Mouse (Mus musculus) hindbrain, embryonic 13.5 days (tissue): Measurements from ENCODE around the gene Thrb. TPM values are rescaled to one million over a fixed set of nuclear protein-coding genes. Genes with fewer than 3 reads are reported as not detected.

ENCODE experiments used
- ATAC-seq: fragments of 200-750 bp; cut with Nextera tagmentation; 2 replicates; pipeline ENCODE4 v1.8.0; 2017; ENCODE audit warnings: moderate TSS enrichment; ENCODE audit not compliant: low FRiP score
- H3K27ac ChIP-seq: fragments of 300-500 bp; sonication (generic); 2 replicates; pipeline ENCODE4 v1.5.1; 2015; ENCODE audit warnings: inconsistent platforms, mild to moderate bottlenecking, moderate library complexity
- H3K27me3 ChIP-seq: fragments of 300-500 bp; sonication (generic); 2 replicates; pipeline ENCODE4 v1.6.1; 2015; ENCODE audit warnings: mild to moderate bottlenecking, inconsistent platforms
- H3K36me3 ChIP-seq: fragments of 300-500 bp; sonication (generic); 2 replicates; pipeline ENCODE4 v1.6.1; 2015; ENCODE audit warnings: mild to moderate bottlenecking, inconsistent platforms
- H3K4me1 ChIP-seq: fragments of 300-500 bp; sonication (generic); replicated peaks from 2 replicates; pipeline ENCODE4 v1.6.1; 2015; ENCODE audit warnings: inconsistent platforms
- H3K4me2 ChIP-seq: fragments of 300-500 bp; sonication (generic); 2 replicates; pipeline ENCODE4 v1.6.1; 2015; ENCODE audit warnings: inconsistent platforms, mild to moderate bottlenecking, moderate library complexity
- H3K4me3 ChIP-seq: fragments of 300-500 bp; sonication (generic); 2 replicates; pipeline ENCODE4 v1.5.1; 2015; ENCODE audit warnings: mild to moderate bottlenecking, inconsistent platforms
- H3K9ac ChIP-seq: fragments of 300-500 bp; sonication (generic); 2 replicates; pipeline ENCODE4 v1.6.1; 2015; ENCODE audit warnings: mild to moderate bottlenecking, inconsistent platforms
- H3K9me3 ChIP-seq: fragments of 300-500 bp; sonication (generic); 2 replicates; pipeline ENCODE4 v1.6.1; 2016; ENCODE audit warnings: inconsistent platforms
- WGBS: fragments of 180-500 bp; shearing (Covaris S2); methylation state at CpG from one replicate; pipeline ENCODE4 v1.1.7; 2015; 5-methylcytosine and 5-hydroxymethylcytosine counted together
- polyA plus RNA-seq: library from polyadenylated mRNA; unstranded; fragments of >200 nt; fragmentation: Nextera tagmentation; extraction: Ambion mirVana; gene quantifications from 2 replicates; pipeline ENCODE4 v1.2.1, GENCODE M21; 2015

Gene Thrb
- polyA plus RNA-seq, 1 experiment from 2014 or later: 0.92 TPM

DNA sequence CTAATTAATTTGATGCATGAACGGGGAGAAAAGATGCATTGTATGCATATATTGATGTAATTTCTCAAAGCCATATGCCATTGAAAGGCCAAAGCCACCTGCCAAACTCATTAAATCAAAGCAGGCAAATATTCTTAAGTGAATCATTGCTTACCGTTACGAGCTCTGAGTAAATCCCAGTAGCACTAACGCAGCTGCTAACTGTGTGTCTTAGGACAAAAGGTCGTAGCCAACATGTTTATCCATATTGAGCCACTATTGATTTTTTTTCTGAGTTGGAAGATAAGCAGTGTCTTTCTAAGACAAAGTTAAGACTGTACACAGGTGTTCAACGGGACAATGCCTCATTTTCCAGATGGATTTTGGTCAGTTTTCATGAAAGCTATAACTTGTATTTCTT is 323.8 kb downstream of the Thrb start:
- no peaks in the 10 kb centered on the region for H3K36me3 ChIP-seq
- H3K27ac ChIP-seq: no peak overlapping the region
- H3K9ac ChIP-seq: no peak overlapping the region
- WGBS: 66% methylated on average over 6 of the region's 6 CpGs
- no peak overlapping the region for H3K4me2 ChIP-seq
- no peak overlapping the region for H3K4me3 ChIP-seq
- no peaks in the 10 kb centered on the region for H3K4me1 ChIP-seq
- no peaks in the 10 kb centered on the region for H3K27me3 ChIP-seq
- no peaks in the 10 kb centered on the region for H3K9me3 ChIP-seq
- ATAC-seq: no peak

DNA sequence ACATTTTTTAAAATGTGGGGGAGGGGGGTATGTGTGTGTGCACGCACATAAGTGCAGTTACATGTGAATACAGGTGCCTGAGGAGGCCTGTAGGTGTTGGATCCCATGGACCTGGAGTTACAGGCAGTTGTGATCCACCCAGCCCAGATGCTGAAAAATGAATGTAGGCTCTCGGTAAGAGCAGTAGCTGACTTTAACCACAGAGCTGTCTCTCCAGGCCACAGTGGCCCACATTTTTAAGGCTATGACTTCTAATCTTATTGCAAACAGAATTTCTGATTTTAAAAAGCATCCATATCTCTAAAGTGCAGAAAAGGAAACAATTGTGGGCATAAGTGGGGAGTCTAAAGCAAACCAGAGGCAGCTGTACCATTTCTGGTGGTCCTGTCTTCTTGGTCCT is 328.5 kb downstream of the Thrb start:
- WGBS: 87% methylated on average over 2 of the region's 2 CpGs
- Histone ChIP-seq H3K27ac (no peak overlapping the region), H3K27me3 (no peaks in the 10 kb centered on the region), H3K4me3 (no peak overlapping the region), H3K4me1 (no peaks in the 10 kb centered on the region), H3K36me3 (no peaks in the 10 kb centered on the region), H3K4me2 (no peak overlapping the region), H3K9me3 (no peaks in the 10 kb centered on the region), H3K9ac (no peak overlapping the region)
- no peak for ATAC-seq

DNA sequence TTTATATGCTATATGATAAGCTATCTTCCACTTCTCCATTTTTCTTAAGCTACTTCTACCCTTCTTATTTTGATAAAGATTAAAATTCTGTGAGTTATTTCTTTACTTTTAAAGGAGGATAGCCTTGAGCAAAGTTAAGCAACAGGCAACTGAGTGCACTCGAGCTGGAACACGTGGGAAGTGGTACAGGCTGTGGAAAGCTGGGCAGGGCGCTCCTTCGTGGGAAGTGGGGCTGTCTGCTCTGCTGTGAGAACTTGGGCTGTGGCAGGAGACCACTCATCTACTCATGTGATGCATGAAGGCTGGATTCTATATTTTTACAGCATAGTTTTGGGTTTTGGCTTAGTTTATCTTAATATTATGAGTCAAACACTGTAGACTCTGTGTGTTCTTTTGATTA is 329.1 kb downstream of the Thrb start:
- H3K27ac ChIP-seq: no peak overlapping the region
- no peaks in the 10 kb centered on the region for H3K4me1 ChIP-seq
- H3K9me3 ChIP-seq: no peaks in the 10 kb centered on the region
- no peak overlapping the region for H3K9ac ChIP-seq
- H3K4me2 ChIP-seq: no peak overlapping the region
- no peaks in the 10 kb centered on the region for H3K27me3 ChIP-seq
- ATAC-seq: no peak
- H3K36me3 ChIP-seq: no peaks in the 10 kb centered on the region
- 82% methylated on average over 4 of the region's 4 CpGs for WGBS
- no peak overlapping the region for H3K4me3 ChIP-seq

DNA sequence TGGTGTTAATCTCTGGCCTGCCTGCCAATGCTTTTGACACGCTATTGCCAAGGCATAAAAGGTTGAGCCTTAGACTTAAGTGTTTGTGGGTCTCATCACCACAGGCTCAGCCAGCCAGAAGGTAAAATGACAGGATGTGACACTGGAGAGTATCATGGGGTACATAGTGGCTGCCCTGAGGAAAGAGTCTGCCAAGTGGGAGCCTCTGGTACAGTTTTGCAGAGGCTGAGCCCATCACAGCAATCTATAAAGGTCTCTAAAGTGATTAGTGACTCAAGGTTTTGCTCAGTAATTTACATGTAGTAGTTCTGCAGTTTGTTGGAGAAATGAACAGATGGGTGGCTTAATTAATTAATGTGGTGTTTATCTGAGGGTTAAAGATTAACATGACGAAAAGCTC is 330.1 kb downstream of the Thrb start:
- Histone ChIP-seq H3K4me1 (no peaks in the 10 kb centered on the region), H3K9me3 (no peaks in the 10 kb centered on the region), H3K27ac (no peak overlapping the region), H3K9ac (no peak overlapping the region), H3K36me3 (no peaks in the 10 kb centered on the region), H3K4me3 (no peak overlapping the region), H3K4me2 (no peak overlapping the region), H3K27me3 (no peaks in the 10 kb centered on the region)
- WGBS: 79% methylated on average over 2 of the region's 2 CpGs
- ATAC-seq: no peak

DNA sequence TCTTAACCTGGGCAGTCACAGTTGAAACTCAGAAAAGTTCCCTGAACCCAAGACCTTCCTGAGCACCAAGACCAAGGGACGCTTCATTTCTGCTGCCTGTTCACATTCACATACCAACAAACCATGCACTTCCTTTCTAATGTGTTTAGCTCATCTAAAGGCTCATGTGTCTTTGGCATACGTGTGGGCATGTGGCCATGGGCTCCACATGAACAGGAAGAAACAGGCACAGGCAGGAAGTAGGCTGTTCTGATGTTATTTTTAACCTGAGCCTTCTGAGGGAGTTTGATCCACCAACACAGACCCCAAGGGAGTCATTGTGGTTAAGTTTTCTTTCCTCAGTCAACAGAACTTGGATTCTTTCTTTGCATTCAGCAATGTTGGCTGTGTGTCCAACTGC is 341.8 kb downstream of the Thrb start:
- no peak overlapping the region for H3K4me2 ChIP-seq
- ATAC-seq: no peak
- no peaks in the 10 kb centered on the region for H3K36me3 ChIP-seq
- H3K9me3 ChIP-seq: no peaks in the 10 kb centered on the region
- H3K9ac ChIP-seq: no peak overlapping the region
- no peak overlapping the region for H3K27ac ChIP-seq
- H3K27me3 ChIP-seq: no peaks in the 10 kb centered on the region
- 76% methylated on average over 2 of the region's 2 CpGs for WGBS
- H3K4me1 ChIP-seq: no peaks in the 10 kb centered on the region
- H3K4me3 ChIP-seq: no peak overlapping the region

DNA sequence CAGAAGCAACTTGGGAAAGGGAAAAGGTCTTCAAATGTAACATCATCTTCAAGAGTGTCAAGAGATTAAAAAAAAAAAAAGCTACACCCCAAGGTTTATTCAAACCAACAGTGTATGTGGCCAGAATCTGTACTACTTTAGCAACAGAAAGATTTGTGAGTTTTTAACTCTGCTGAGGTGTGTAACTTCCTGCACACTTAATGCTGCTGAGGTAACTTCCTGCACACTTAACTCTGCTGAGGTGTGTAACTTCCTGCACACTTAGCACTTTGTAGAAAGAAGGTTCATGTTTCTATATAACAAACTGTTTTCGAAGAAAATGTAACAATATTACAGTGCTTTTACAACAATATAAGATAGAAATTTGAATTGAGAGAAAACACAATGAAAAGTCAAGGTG is 343.6 kb downstream of the Thrb start:
- no peaks in the 10 kb centered on the region for H3K27me3 ChIP-seq
- WGBS: 88% methylated on average over 1 of the region's 1 CpGs
- no peak overlapping the region for H3K4me3 ChIP-seq
- H3K9ac ChIP-seq: no peak overlapping the region
- no peak overlapping the region for H3K27ac ChIP-seq
- no peaks in the 10 kb centered on the region for H3K4me1 ChIP-seq
- no peak for ATAC-seq
- no peaks in the 10 kb centered on the region for H3K9me3 ChIP-seq
- no peaks in the 10 kb centered on the region for H3K36me3 ChIP-seq
- H3K4me2 ChIP-seq: no peak overlapping the region

DNA sequence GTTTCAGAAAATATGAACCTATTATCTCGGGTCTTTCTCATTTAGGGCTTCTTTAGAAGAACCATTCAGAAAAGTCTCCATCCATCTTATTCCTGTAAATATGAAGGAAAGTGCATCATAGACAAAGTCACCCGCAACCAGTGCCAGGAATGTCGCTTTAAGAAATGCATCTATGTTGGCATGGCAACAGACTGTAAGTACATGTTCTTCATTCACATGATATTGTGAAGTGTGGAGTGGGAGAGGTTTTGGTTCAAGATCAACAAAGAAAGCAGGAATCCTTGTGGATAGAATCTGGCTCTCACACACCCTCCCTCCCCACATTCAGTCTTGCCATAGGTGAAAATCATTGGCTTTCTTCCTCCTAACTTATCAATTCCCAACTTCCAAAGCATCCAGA is 348.5 kb downstream of the Thrb start:
- Histone ChIP-seq H3K4me1 (no peaks in the 10 kb centered on the region), H3K9ac (no peak overlapping the region), H3K4me2 (no peak overlapping the region), H3K4me3 (no peak overlapping the region), H3K36me3 (no peaks in the 10 kb centered on the region), H3K9me3 (no peaks in the 10 kb centered on the region), H3K27ac (no peak overlapping the region), H3K27me3 (no peaks in the 10 kb centered on the region)
- WGBS: 88% methylated on average over 3 of the region's 3 CpGs
- no peak for ATAC-seq

DNA sequence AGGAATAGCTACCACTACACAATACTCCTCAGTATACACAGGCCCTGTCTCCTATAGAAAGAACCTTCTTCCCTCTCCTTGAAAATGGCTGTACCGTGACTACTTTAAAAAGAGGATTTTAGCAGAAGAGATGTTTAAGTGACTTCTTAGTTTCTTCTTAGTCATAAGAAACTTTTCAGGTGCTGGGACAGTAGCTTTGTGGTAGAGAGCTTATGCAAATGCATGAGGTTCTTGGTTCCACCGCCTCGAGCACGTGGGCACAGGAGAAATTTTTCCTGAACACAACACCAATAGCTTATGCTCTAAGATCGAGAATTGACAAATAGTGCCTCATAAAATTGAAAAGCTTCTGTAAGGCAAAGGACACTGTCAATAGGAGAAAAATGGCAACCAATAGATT is 356.5 kb downstream of the Thrb start:
- H3K27ac ChIP-seq: no peak overlapping the region
- WGBS: 88% methylated on average over 5 of the region's 5 CpGs
- no peaks in the 10 kb centered on the region for H3K27me3 ChIP-seq
- ATAC-seq: no peak
- H3K36me3 ChIP-seq: no peaks in the 10 kb centered on the region
- no peak overlapping the region for H3K4me2 ChIP-seq
- no peaks in the 10 kb centered on the region for H3K9me3 ChIP-seq
- no peak overlapping the region for H3K9ac ChIP-seq
- no peak overlapping the region for H3K4me3 ChIP-seq
- H3K4me1 ChIP-seq: no peaks in the 10 kb centered on the region

DNA sequence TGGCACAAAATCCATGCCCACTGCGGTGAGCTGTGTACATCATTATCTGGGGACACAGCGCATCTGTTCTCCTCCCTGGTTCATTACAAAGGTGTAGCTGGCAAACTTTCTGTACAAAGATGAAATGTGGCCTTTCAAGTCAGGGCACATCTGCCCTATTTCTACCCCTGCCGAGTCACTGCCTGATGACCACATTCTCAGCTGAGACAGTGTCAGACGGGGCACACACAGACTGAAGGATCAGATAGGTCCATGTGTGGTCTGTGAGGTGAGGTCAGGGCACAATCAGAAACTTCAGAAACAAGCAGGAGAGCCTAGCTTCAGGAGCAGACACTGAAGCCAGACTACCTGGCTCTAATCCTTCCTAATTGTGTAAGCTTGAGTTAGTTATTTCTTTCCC is 360.1 kb downstream of the Thrb start:
- Histone ChIP-seq H3K27me3 (no peaks in the 10 kb centered on the region), H3K9me3 (no peaks in the 10 kb centered on the region), H3K9ac (no peak overlapping the region), H3K4me2 (no peak overlapping the region), H3K36me3 (no peaks in the 10 kb centered on the region), H3K4me1 (no peaks in the 10 kb centered on the region), H3K27ac (no peak overlapping the region), H3K4me3 (no peak overlapping the region)
- no peak for ATAC-seq
- 79% methylated on average over 4 of the region's 4 CpGs for WGBS

DNA sequence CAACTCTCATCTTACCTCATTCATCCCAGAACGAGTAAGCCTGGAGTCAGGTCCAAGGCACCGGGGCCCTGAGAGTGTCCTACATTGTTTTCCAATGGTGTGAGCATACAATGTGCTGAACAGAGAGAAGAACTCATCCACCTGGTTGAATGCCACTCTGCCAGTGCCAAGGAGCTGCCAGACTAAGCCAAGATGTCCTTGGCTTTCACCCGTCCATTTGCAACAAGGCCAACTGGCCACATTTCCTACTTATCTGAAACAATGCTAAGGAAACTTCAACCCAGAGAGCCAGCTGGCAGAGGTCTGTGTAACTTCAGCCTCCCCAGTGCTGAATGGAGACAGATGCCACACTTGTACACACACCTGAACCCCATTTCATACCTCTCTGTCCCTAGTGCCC is 360.6 kb downstream of the Thrb start:
- Histone ChIP-seq H3K27me3 (no peaks in the 10 kb centered on the region), H3K27ac (no peak overlapping the region), H3K9me3 (no peaks in the 10 kb centered on the region), H3K4me3 (no peak overlapping the region), H3K9ac (no peak overlapping the region), H3K4me1 (no peaks in the 10 kb centered on the region), H3K36me3 (no peaks in the 10 kb centered on the region), H3K4me2 (no peak overlapping the region)
- 94% methylated on average over 3 of the region's 3 CpGs for WGBS
- no peak for ATAC-seq

DNA sequence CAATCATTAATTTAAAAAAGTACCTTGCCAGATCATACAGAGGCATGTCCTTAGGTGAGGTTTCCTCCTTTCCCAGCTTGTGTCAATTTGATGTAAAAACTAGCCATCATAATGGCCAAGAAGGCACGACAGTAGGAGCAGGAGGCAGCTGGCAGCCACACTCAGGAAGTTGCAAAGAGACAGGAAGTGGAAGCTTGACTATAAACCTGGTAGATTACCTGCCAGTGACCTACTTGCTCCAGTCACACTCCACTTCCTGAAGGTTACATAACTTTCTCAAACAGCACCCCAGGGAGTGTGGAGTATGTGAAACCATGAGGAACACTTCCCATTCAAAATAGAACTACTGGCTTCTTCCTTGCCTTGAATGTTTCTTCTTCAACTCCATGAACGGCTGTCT is 361.7 kb downstream of the Thrb start:
- H3K36me3 ChIP-seq: no peaks in the 10 kb centered on the region
- WGBS: 81% methylated on average over 2 of the region's 2 CpGs
- no peaks in the 10 kb centered on the region for H3K9me3 ChIP-seq
- ATAC-seq: no peak
- H3K27ac ChIP-seq: no peak overlapping the region
- no peaks in the 10 kb centered on the region for H3K27me3 ChIP-seq
- no peak overlapping the region for H3K4me2 ChIP-seq
- H3K9ac ChIP-seq: no peak overlapping the region
- no peak overlapping the region for H3K4me3 ChIP-seq
- H3K4me1 ChIP-seq: no peaks in the 10 kb centered on the region

DNA sequence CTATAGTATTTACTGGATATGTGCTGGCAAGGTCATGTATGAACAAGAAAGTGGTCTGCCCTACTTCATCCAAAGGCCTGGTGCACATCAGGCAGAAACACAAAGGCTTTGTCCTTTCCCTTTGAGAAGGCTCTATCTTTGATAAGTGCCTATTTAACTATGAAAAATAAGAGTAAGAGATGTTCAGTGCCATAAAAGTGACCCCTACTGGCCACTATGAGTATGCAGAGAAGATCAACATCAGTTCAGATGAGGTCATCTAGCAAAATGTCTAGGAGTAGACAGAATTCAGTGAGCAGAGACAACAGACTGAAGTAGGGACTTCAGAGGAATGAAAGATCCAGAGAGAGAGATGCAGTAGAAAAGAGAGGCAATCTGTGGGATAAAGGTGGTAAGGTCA is 362.3 kb downstream of the Thrb start:
- H3K4me3 ChIP-seq: no peak overlapping the region
- H3K4me2 ChIP-seq: no peak overlapping the region
- no peaks in the 10 kb centered on the region for H3K4me1 ChIP-seq
- no peaks in the 10 kb centered on the region for H3K27me3 ChIP-seq
- H3K9me3 ChIP-seq: no peaks in the 10 kb centered on the region
- no peaks in the 10 kb centered on the region for H3K36me3 ChIP-seq
- no peak overlapping the region for H3K9ac ChIP-seq
- ATAC-seq: no peak
- no peak overlapping the region for H3K27ac ChIP-seq

DNA sequence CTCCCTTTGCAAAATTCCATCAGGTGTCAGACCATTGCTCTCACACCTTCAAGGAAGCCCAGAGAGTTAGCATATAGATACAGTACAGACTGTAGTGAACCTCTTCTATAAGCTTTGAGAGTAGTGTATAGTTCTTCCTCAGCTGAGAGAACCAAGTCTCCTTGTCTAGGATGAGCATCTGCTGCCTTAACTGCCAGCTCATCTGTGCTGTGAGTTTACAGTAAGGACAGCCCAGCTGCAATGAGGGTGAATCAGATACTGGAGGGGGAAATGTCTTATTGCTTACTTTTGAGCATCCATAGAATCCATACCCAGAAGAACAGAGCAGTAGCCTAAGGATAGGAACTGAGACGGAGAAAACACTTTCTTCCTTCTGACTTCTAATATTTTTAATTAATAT is 367.8 kb downstream of the Thrb start:
- Histone ChIP-seq H3K27me3 (no peaks in the 10 kb centered on the region), H3K27ac (no peak overlapping the region), H3K36me3 (no peaks in the 10 kb centered on the region), H3K4me1 (no peaks in the 10 kb centered on the region), H3K4me3 (no peak overlapping the region), H3K9ac (no peak overlapping the region), H3K4me2 (no peak overlapping the region), H3K9me3 (no peaks in the 10 kb centered on the region)
- ATAC-seq: no peak
- WGBS: 86% methylated on average over 1 of the region's 1 CpGs
